In the genomic region with DNA sequence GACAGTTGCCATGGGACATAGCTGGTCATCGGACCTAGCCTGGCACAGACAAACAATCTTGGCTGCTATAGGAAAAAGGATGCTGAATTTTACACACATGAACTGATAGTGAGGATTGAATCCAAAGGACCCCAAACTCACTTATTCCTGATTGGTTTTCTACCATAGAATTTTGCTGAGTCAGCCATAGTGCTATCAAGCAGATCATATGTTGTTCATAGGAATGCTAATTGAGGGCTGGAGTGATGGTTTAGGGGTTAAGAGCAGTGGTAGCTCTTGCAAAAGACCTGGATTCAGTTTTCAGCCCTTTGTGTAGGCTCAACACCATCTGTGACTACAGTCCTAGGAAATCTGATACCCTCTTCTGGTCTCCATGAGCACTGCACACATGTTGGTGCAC, we compare ENCODE assay signal across 34 mouse cellular contexts. TPM values are rescaled to one million over a fixed set of nuclear protein-coding genes. Genes with fewer than 3 reads are reported as not detected.
"Had no signal": no experiment of that assay in that cellular context is flagged by ENCODE, and none has a peak within 500 bp of the region (broad histone marks: within the 10 kb centered on the region; RNA-seq: fewer than 3 reads in every experiment).

No protein-coding gene starts in this region.

- H3K4me1 ChIP-seq: limb, embryonic 10.5 days; limb, embryonic 12.5 days; limb, embryonic 13.5 days; limb, embryonic 15.5 days; liver, embryonic 12.5 days; liver, embryonic 13.5 days; liver, embryonic 15.5 days; lung, embryonic 15.5 days; megakaryocyte, embryonic 14.5 days; midbrain, embryonic 10.5 days; midbrain, embryonic 12.5 days; midbrain, embryonic 13.5 days; midbrain, embryonic 15.5 days; neural tube, embryonic 12.5 days had no signal

- H3K4me3 ChIP-seq: limb, embryonic 10.5 days; limb, embryonic 12.5 days; limb, embryonic 13.5 days; limb, embryonic 15.5 days; liver, embryonic 12.5 days; liver, embryonic 13.5 days; liver, embryonic 15.5 days; lung, embryonic 15.5 days; megakaryocyte, embryonic 14.5 days; midbrain, embryonic 10.5 days; midbrain, embryonic 12.5 days; midbrain, embryonic 13.5 days; midbrain, embryonic 15.5 days; myocyte; neural tube, embryonic 12.5 days had no signal

- H3K9me3 ChIP-seq: limb, embryonic 10.5 days; limb, embryonic 12.5 days; limb, embryonic 13.5 days; limb, embryonic 15.5 days; liver, embryonic 12.5 days; liver, embryonic 13.5 days; liver, embryonic 15.5 days; lung, embryonic 15.5 days; megakaryocyte, embryonic 14.5 days; midbrain, embryonic 10.5 days; midbrain, embryonic 12.5 days; midbrain, embryonic 13.5 days; midbrain, embryonic 15.5 days; neural tube, embryonic 12.5 days had no signal

- H3K27me3 ChIP-seq: limb, embryonic 12.5 days; limb, embryonic 13.5 days; limb, embryonic 15.5 days; liver, embryonic 12.5 days; liver, embryonic 13.5 days; liver, embryonic 15.5 days; lung, embryonic 15.5 days; megakaryocyte, embryonic 14.5 days; midbrain, embryonic 12.5 days; midbrain, embryonic 13.5 days; midbrain, embryonic 15.5 days; neural tube, embryonic 12.5 days had no signal

- H3K9ac ChIP-seq: limb, embryonic 12.5 days; limb, embryonic 13.5 days; limb, embryonic 15.5 days; liver, embryonic 12.5 days; liver, embryonic 13.5 days; liver, embryonic 14.5 days; liver, embryonic 15.5 days; liver, postnatal 0 days; lung, embryonic 14.5 days; lung, embryonic 15.5 days; midbrain, embryonic 12.5 days; midbrain, embryonic 13.5 days; midbrain, embryonic 15.5 days; neural tube, embryonic 12.5 days had no signal

- H3K36me3 ChIP-seq: limb, embryonic 10.5 days; limb, embryonic 12.5 days; limb, embryonic 13.5 days; limb, embryonic 15.5 days; liver, embryonic 12.5 days; liver, embryonic 13.5 days; liver, embryonic 15.5 days; lung, embryonic 15.5 days; midbrain, embryonic 10.5 days; midbrain, embryonic 12.5 days; midbrain, embryonic 13.5 days; midbrain, embryonic 15.5 days; neural tube, embryonic 12.5 days had no signal

- H3K4me2 ChIP-seq: limb, embryonic 12.5 days; limb, embryonic 13.5 days; limb, embryonic 15.5 days; liver, embryonic 11.5 days; liver, embryonic 12.5 days; liver, embryonic 13.5 days; liver, embryonic 15.5 days; lung, embryonic 14.5 days; lung, embryonic 15.5 days; midbrain, embryonic 11.5 days; midbrain, embryonic 12.5 days; midbrain, embryonic 13.5 days; midbrain, embryonic 15.5 days; neural tube, embryonic 12.5 days had no signal

- H3K27ac ChIP-seq: limb, embryonic 10.5 days; limb, embryonic 12.5 days; limb, embryonic 13.5 days; limb, embryonic 15.5 days; liver, embryonic 12.5 days; liver, embryonic 13.5 days; liver, embryonic 14.5 days; liver, embryonic 15.5 days; lung, embryonic 15.5 days; macrophage; midbrain, embryonic 10.5 days; midbrain, embryonic 12.5 days; midbrain, embryonic 13.5 days; midbrain, embryonic 15.5 days; neural tube, embryonic 12.5 days had no signal

- DNase-seq: left cerebral cortex, postnatal 4 days; liver; liver, embryonic 13.5 days; liver, postnatal 0 days; lung, adult 18-20 months; lung, adult 2 months; lung, embryonic 14.5 days; lung, postnatal 10 days; lung, postnatal 14 days; lung, postnatal 36 days; lung, postnatal 4 days; midbrain, embryonic 14.5 days had no signal

RNA-seq across cellular contexts. Expression of gene Myl1, which starts 58.0 kb away (rescaled TPM):
- total RNA-seq: megakaryocyte progenitor cell, adult 5-6 weeks; megakaryocyte, adult 5-6 weeks; monocyte, adult 5-6 weeks had no signal
- polyA plus RNA-seq: liver, adult 2 months; macrophage; midbrain, embryonic 13.5 days had no signal
